Mouse (Mus musculus) liver, adult 10 weeks (tissue): ENCODE measurements around the gene Xlr4a. TPM values are rescaled to one million over a fixed set of nuclear protein-coding genes. Genes with fewer than 3 reads are reported as not detected.

ENCODE experiments used
- polyA plus RNA-seq: library from polyadenylated mRNA; stranded (reverse); fragments of 350-450 nt; fragmentation: Illumina TruSeq; extraction: RNeasy Lipid Tissue Mini Kit (QIAGEN cat#74804); gene quantifications from one replicate; pipeline ENCODE4 v1.2.3, GENCODE M21; 2014; ENCODE audit warnings: low read depth, low replicate concordance

Xlr4a gene
- 0.58 TPM for polyA plus RNA-seq

GRCm38 (mm10) chrX:73082267-73083055 lies at the start of gene Xlr4a:
Gene Xlr4a (minus strand): TSS chrX:73082478.

GRCm38 (mm10) chrX:73116747-73117146 lies 34.5 kb upstream of the Xlr4a start, which contains the start of gene Gm14685:
Gene Gm14685 (plus strand): TSS chrX:73117047.

GRCm38 (mm10) chrX:73096941-73097508 lies 14.7 kb upstream of the Xlr4a start, which contains the start of gene Xlr3a:
Gene Xlr3a (minus strand): TSS chrX:73097095.

DNA sequence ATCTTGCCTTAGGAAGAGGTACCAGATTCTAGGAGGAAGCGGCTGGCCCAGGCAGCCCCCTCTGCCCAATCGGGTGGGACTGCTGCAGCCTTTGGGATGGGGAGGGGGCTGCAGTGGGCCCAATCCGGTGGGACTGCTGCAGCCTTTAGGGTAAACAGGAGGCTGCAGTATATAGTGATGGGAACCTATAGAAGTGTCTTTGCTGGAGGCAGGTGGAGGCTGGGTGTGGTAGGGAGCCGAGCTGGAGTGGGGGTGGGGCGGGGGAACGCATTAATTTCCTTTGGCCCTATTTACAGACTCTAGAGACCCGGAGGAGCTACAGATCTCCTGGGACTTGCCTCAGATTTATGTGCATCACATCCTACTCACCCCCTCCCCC lies 17.9 kb downstream of the Xlr4a start, which contains the start of gene Pnma3:
Gene Pnma3 (plus strand): TSS at position 373 of the 379 bp plus-strand sequence.

DNA sequence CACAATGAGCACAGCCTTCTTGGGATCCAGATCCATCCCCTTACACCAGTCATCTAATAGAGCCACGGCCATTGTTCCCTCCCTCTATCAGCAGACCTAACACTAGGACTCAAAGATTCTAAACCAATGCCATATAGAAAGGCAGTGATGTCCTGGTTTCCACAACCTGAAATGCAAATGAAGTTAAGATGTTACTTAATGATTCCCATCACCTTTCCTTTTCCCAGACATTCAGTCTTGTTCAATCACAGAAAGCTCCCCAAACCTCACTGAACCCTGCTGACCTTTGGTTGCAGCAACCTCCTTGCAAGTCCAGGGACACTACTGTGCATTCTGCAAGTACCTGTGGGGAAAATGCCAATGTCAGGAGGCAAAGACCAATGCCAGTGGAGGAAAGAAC lies 45.3 kb downstream of the Xlr4a start, which contains the start of gene Pnma5:
Gene Pnma5 (minus strand): TSS at position 101 of the 400 bp plus-strand sequence.

Other genes with a start within 250 kb of the Xlr4a start
- gene Cetn2, start 164.1 kb downstream of the Xlr4a start, polyA plus RNA-seq, result 61.6 TPM
- gene Nsdhl, start 163.9 kb downstream of the Xlr4a start, polyA plus RNA-seq, result 162 TPM
- 0.66 TPM for gene Zfp185, start 95.1 kb downstream of the Xlr4a start, polyA plus RNA-seq
- gene Pnma5, start 45.4 kb downstream of the Xlr4a start, polyA plus RNA-seq, result not detected
- gene Pnma3, start 17.7 kb downstream of the Xlr4a start, polyA plus RNA-seq, result not detected
- 19.4 TPM for gene Xlr3a, start 14.6 kb upstream of the Xlr4a start, polyA plus RNA-seq
- gene Gm14685, start 34.6 kb upstream of the Xlr4a start, polyA plus RNA-seq, result not detected
- not detected for gene Xlr5b, start 66.3 kb upstream of the Xlr4a start, polyA plus RNA-seq
- gene DXBay18, start 67.0 kb upstream of the Xlr4a start, polyA plus RNA-seq, result not detected
- not detected for gene Spin2d, start 94.5 kb upstream of the Xlr4a start, polyA plus RNA-seq
- 1.2 TPM for gene Xlr3b, start 109.7 kb upstream of the Xlr4a start, polyA plus RNA-seq
- gene Xlr4b, start 131.9 kb upstream of the Xlr4a start, polyA plus RNA-seq, result 1.3 TPM
- gene F8a, start 145.8 kb upstream of the Xlr4a start, polyA plus RNA-seq, result 4.0 TPM
- not detected for gene Xlr4c, start 160.7 kb upstream of the Xlr4a start, polyA plus RNA-seq
- not detected for gene Xlr3c, start 182.9 kb upstream of the Xlr4a start, polyA plus RNA-seq
- gene Xlr5a, start 210.5 kb upstream of the Xlr4a start, polyA plus RNA-seq, result not detected
- not detected for gene Xlr5c, start 210.5 kb upstream of the Xlr4a start, polyA plus RNA-seq